8 mouse cellular contexts compared by ENCODE assay signal in genomic region chr11:30279278-30279677, GRCm38 (mm10). TPM values are rescaled to one million over a fixed set of nuclear protein-coding genes. Genes with fewer than 3 reads are reported as not detected.
DNase-seq lines count a peak whose midpoint lies in the region; ATAC-seq lines count a peak whose summit lies in the region.
"Had no signal": no experiment of that assay in that cellular context is flagged by ENCODE, and none has a peak within 500 bp of the region (broad histone marks: within the 10 kb centered on the region; RNA-seq: fewer than 3 reads in every experiment).

No protein-coding gene starts in this region.

- H3K27ac ChIP-seq in midbrain, embryonic 14.5 days (replicated peaks; ENCODE audit: low read depth, low read length), result no peak overlapping the region

- no peak overlapping the region for H3K9ac ChIP-seq in midbrain, embryonic 14.5 days (replicated peaks; ENCODE audit: low read length)

- H3K36me3 ChIP-seq in midbrain, embryonic 14.5 days (ENCODE audit: control insufficient read depth, insufficient read depth, low read length), result no peaks in the 10 kb centered on the region

- H3K9me3 ChIP-seq in midbrain, embryonic 14.5 days (ENCODE audit: control insufficient read depth, low read length), result no peaks in the 10 kb centered on the region

- 90% methylated on average over 5 of the region's 5 CpGs for WGBS in midbrain, embryonic 14.5 days

- no peaks in the 10 kb centered on the region for H3K4me1 ChIP-seq in midbrain, embryonic 14.5 days (ENCODE audit: control insufficient read depth, insufficient read depth, low read length)

- DNase-seq in 3134 (ENCODE audit: extremely low read depth, insufficient read length, low spot score) (peak; percentile 50), 3T3-L1 (ENCODE audit: low read depth, low spot score) (peak; percentile 47)
- DNase-seq in heart, adult 9 months (ENCODE audit: low spot score in 2 of 2), result peak; percentile 86 to 88
- peak; percentile 29 to 55 for DNase-seq in kidney, postnatal 4 days
- DNase-seq in spleen, postnatal 14 days (ENCODE audit: low spot score in 2 of 2), result no peak
- no peak for DNase-seq in midbrain, embryonic 14.5 days
- DNase-seq: thymus, postnatal 25 days had no signal

- no peaks in the 10 kb centered on the region for H3K27me3 ChIP-seq in midbrain, embryonic 14.5 days (ENCODE audit: control insufficient read depth, insufficient read depth, low read length)

- no peak overlapping the region for H3K4me3 ChIP-seq in midbrain, embryonic 14.5 days (replicated peaks; ENCODE audit: low read depth, low read length)

- H3K4me2 ChIP-seq in midbrain, embryonic 14.5 days (ENCODE audit: low read length), result no peak overlapping the region

- no peak for ATAC-seq in erythroblast, adult 5-6 weeks (replicated peaks; ENCODE audit: low FRiP score, poor library complexity, severe bottlenecking)
- ATAC-seq in midbrain, embryonic 14.5 days (ENCODE audit: low FRiP score, low TSS enrichment), result no peak

RNA-seq across cellular contexts. Expression of gene Sptbn1, which starts 11.3 kb away (rescaled TPM):
- 21.9 and 28.4 TPM in 2 replicates for total RNA-seq in erythroblast, adult 5-6 weeks (2015; ENCODE audit: low replicate concordance)
- total RNA-seq in erythroblast, adult 5-6 weeks (2017; ENCODE audit: low replicate concordance), result 22.6 and 27.8 TPM in 2 replicates
- 152 and 181 TPM in 2 replicates for polyA plus RNA-seq in midbrain, embryonic 14.5 days (2014; fragmentation: Nextera tagmentation; extraction: Ambion mirVana)

Comparison
In these comparisons a context has a peak if more than half of its experiments do, and no peak if none do; other contexts are left out.
1. DNase-seq: peak in 3134 (single experiment), 3T3-L1 (single experiment), heart, adult 9 months (2 of 2) and kidney, postnatal 4 days (2 of 2); none in spleen, postnatal 14 days (0 of 2) and midbrain, embryonic 14.5 days (single experiment).